Mouse (Mus musculus): Measurements from ENCODE around the gene Kirrel. TPM values are rescaled to one million over a fixed set of nuclear protein-coding genes. Genes with fewer than 3 reads are reported as not detected.

Gene Kirrel
- polyA plus RNA-seq, 1 experiment from 2014 or later = 17.3 TPM

GRCm38 (mm10) chr3:87175438-87175815 is 880 bp upstream of the Kirrel start:
- H3K9ac ChIP-seq = no peak overlapping the region
- no peaks in the 10 kb centered on the region for H3K27me3 ChIP-seq
- no peak for ATAC-seq (ENCODE audit: low FRiP score)
- no peaks in the 10 kb centered on the region for H3K36me3 ChIP-seq
- H3K4me1 ChIP-seq = peaks cover 34% of the 10 kb centered on the region
- no peaks in the 10 kb centered on the region for H3K9me3 ChIP-seq (replicated peaks)
- peak overlapping the region; percentile 86; the same call in 1 of the 2 replicates for H3K27ac ChIP-seq
- H3K4me2 ChIP-seq (replicated peaks) = peak overlapping the region; percentile 78
- H3K4me3 ChIP-seq = no peak overlapping the region
- 62% methylated on average over 3 of the region's 3 CpGs for WGBS

- H3K4me3 ChIP-seq = peak overlapping the region; percentile 70
- H3K27ac ChIP-seq = peak overlapping the region; percentile 86
- H3K9me3 ChIP-seq (replicated peaks) = no peaks in the 10 kb centered on the region
- H3K9ac ChIP-seq = peak overlapping the region; percentile 82
- no peak; the same call in 1 of the 2 replicates for ATAC-seq (ENCODE audit: low FRiP score)
- 2% methylated on average over 19 of the region's 25 CpGs for WGBS
- no peaks in the 10 kb centered on the region for H3K27me3 ChIP-seq
- peak overlapping the region; percentile 78 for H3K4me2 ChIP-seq (replicated peaks)
- H3K4me1 ChIP-seq = peaks cover 39% of the 10 kb centered on the region
- no peaks in the 10 kb centered on the region for H3K36me3 ChIP-seq
Measured at GRCm38 (mm10) chr3:87174769-87175437, 356 bp upstream of the Kirrel start.

GRCm38 (mm10) chr3:87173486-87174085 is 961 bp downstream of the Kirrel start:
- H3K4me2 ChIP-seq (replicated peaks) = peak overlapping the region; percentile 78
- H3K27ac ChIP-seq = peak overlapping the region; percentile 86
- WGBS = 2% methylated on average over 8 of the region's 8 CpGs
- H3K4me3 ChIP-seq = peak overlapping the region; percentile 70
- H3K9ac ChIP-seq = peak overlapping the region; percentile 82
- no peaks in the 10 kb centered on the region for H3K9me3 ChIP-seq (replicated peaks)
- H3K4me1 ChIP-seq = peaks cover 52% of the 10 kb centered on the region
- ATAC-seq (ENCODE audit: low FRiP score) = peak; percentile 10; the same call in 1 of the 2 replicates
- H3K36me3 ChIP-seq = no peaks in the 10 kb centered on the region
- no peaks in the 10 kb centered on the region for H3K27me3 ChIP-seq

- no peaks in the 10 kb centered on the region for H3K36me3 ChIP-seq
- H3K9me3 ChIP-seq (replicated peaks) = no peaks in the 10 kb centered on the region
- peak overlapping the region; percentile 82 for H3K9ac ChIP-seq
- H3K4me1 ChIP-seq = peaks cover 57% of the 10 kb centered on the region
- peak overlapping the region; percentile 78 for H3K4me2 ChIP-seq (replicated peaks)
- 0% methylated on average over 2 of the region's 2 CpGs for WGBS
- peak overlapping the region; percentile 86 for H3K27ac ChIP-seq
- H3K4me3 ChIP-seq = peak overlapping the region; percentile 70
- no peaks in the 10 kb centered on the region for H3K27me3 ChIP-seq
- no peak for ATAC-seq (ENCODE audit: low FRiP score)
Measured at GRCm38 (mm10) chr3:87173103-87173444, 1.5 kb downstream of the Kirrel start.

GRCm38 (mm10) chr3:87172351-87173102 is 2.0 kb downstream of the Kirrel start:
- Histone ChIP-seq H3K27ac (peak overlapping the region; percentile 86), H3K9me3 (replicated peaks) (no peaks in the 10 kb centered on the region), H3K9ac (peak overlapping the region; percentile 82), H3K4me3 (peak overlapping the region; percentile 70), H3K36me3 (no peaks in the 10 kb centered on the region), H3K4me2 (replicated peaks) (peak overlapping the region; percentile 78), H3K27me3 (no peaks in the 10 kb centered on the region), H3K4me1 (peaks cover 63% of the 10 kb centered on the region)
- ATAC-seq (ENCODE audit: low FRiP score) = 0 out of 2 replicates have a peak, but pooled peaks have one; percentile 12
- 3% methylated on average over 15 of the region's 15 CpGs for WGBS

GRCm38 (mm10) chr3:87171201-87172100 is 3.1 kb downstream of the Kirrel start:
- ATAC-seq (ENCODE audit: low FRiP score) = 0 out of 2 replicates have a peak, but pooled peaks have one; percentile 5
- Histone ChIP-seq H3K27ac (peak overlapping the region; percentile 86), H3K9ac (peak overlapping the region; percentile 82), H3K4me3 (peak overlapping the region; percentile 70), H3K4me1 (peaks cover 66% of the 10 kb centered on the region), H3K9me3 (replicated peaks) (no peaks in the 10 kb centered on the region), H3K27me3 (no peaks in the 10 kb centered on the region), H3K36me3 (no peaks in the 10 kb centered on the region), H3K4me2 (replicated peaks) (peak overlapping the region; percentile 78)
- 31% methylated on average over 13 of the region's 13 CpGs for WGBS

- H3K4me1 ChIP-seq = peaks cover 81% of the 10 kb centered on the region
- H3K27ac ChIP-seq = no peak overlapping the region
- no peaks in the 10 kb centered on the region for H3K27me3 ChIP-seq
- peak overlapping the region; percentile 13 for H3K4me2 ChIP-seq (replicated peaks)
- 55% methylated on average over 5 of the region's 5 CpGs for WGBS
- no peaks in the 10 kb centered on the region for H3K36me3 ChIP-seq
- H3K9ac ChIP-seq = no peak overlapping the region
- no peak for ATAC-seq (ENCODE audit: low FRiP score)
- no peaks in the 10 kb centered on the region for H3K9me3 ChIP-seq (replicated peaks)
- H3K4me3 ChIP-seq = no peak overlapping the region
Measured at GRCm38 (mm10) chr3:87169402-87170015, 5.0 kb downstream of the Kirrel start.

GRCm38 (mm10) chr3:87168756-87169155 is 5.8 kb downstream of the Kirrel start:
- Histone ChIP-seq H3K4me1 (peaks cover 86% of the 10 kb centered on the region), H3K9ac (no peak overlapping the region), H3K4me2 (replicated peaks) (no peak overlapping the region), H3K4me3 (no peak overlapping the region), H3K9me3 (replicated peaks) (no peaks in the 10 kb centered on the region), H3K27me3 (no peaks in the 10 kb centered on the region), H3K27ac (0 out of 2 replicates have a peak overlapping the region, but pooled peaks have one; percentile 2), H3K36me3 (0 out of 2 replicates have a peak, but pooled peaks cover 2% of the 10 kb centered on the region)
- 59% methylated on average over 7 of the region's 7 CpGs for WGBS
- no peak for ATAC-seq (ENCODE audit: low FRiP score)

GRCm38 (mm10) chr3:87167621-87168020 is 6.9 kb downstream of the Kirrel start:
- H3K36me3 ChIP-seq = 0 out of 2 replicates have a peak, but pooled peaks cover 4% of the 10 kb centered on the region
- 79% methylated on average over 6 of the region's 6 CpGs for WGBS
- H3K4me2 ChIP-seq (replicated peaks) = no peak overlapping the region
- ATAC-seq (ENCODE audit: low FRiP score) = no peak
- H3K4me1 ChIP-seq = peaks cover 85% of the 10 kb centered on the region
- no peak overlapping the region for H3K4me3 ChIP-seq
- H3K9ac ChIP-seq = no peak overlapping the region
- H3K27me3 ChIP-seq = no peaks in the 10 kb centered on the region
- 0 out of 2 replicates have a peak overlapping the region, but pooled peaks have one; percentile 30 for H3K27ac ChIP-seq
- no peaks in the 10 kb centered on the region for H3K9me3 ChIP-seq (replicated peaks)

- no peak overlapping the region for H3K9ac ChIP-seq
- H3K27ac ChIP-seq = peak overlapping the region; percentile 81
- peaks cover 88% of the 10 kb centered on the region for H3K4me1 ChIP-seq
- H3K4me2 ChIP-seq (replicated peaks) = peak overlapping the region; percentile 22
- no peaks in the 10 kb centered on the region for H3K9me3 ChIP-seq (replicated peaks)
- H3K27me3 ChIP-seq = no peaks in the 10 kb centered on the region
- H3K4me3 ChIP-seq = no peak overlapping the region
- no peak for ATAC-seq (ENCODE audit: low FRiP score)
- 0 out of 2 replicates have a peak, but pooled peaks cover 7% of the 10 kb centered on the region for H3K36me3 ChIP-seq
- WGBS = 31% methylated on average over 8 of the region's 8 CpGs
Measured at GRCm38 (mm10) chr3:87165291-87165881, 9.2 kb downstream of the Kirrel start.
